Mouse (Mus musculus): Measurements from ENCODE around the gene Ppard. TPM values are rescaled to one million over a fixed set of nuclear protein-coding genes. Genes with fewer than 3 reads are reported as not detected.

Ppard gene
- polyA plus RNA-seq, 1 experiment from 2014 or later, result 1.7 TPM

DNA sequence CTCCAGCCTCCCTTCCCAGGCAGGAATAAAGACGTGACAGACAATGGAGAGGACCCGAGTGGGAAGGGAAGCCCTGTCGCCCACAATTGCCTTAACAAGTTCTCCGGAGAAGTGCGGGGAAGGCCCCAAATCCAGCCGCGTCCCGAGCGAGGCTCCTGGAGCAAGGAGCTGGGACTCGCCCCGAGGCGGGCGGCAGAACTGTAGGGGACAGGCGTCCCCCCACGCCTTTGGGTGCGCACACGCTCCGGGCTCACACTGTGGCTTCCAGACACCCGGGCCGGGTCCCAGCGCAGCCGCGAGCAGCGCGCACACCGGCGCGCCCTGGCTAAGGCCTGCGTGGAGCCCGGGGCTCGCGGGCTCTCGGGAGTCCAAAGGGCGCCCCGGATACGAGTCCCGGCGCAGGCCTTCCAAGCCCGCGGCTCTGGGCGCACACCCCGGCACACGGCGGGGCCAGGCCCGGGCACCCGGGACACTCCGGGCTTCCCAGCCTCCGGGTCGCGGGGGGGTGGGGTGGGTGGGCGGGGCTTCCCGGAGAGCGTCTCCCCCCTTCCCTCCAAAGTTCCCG lies 117.5 kb downstream of the Ppard start:
- Histone ChIP-seq H3K36me3 (ENCODE audit: control insufficient read depth, insufficient read depth, low read length) (no peaks in the 10 kb centered on the region), H3K4me1 (ENCODE audit: control insufficient read depth, insufficient read depth, low read length) (peaks cover 27% of the 10 kb centered on the region), H3K27ac (ENCODE audit: low read depth, low read length) (no peak overlapping the region; the same call in 1 of the 2 replicates), H3K27me3 (ENCODE audit: control insufficient read depth, insufficient read depth, low read length) (peaks cover 17% of the 10 kb centered on the region), H3K4me3 (ENCODE audit: low read depth, low read length) (peak overlapping the region; percentile 70), H3K9ac (ENCODE audit: low read length) (peak overlapping the region; percentile 79), H3K4me2 (peak overlapping the region; percentile 91), H3K9me3 (ENCODE audit: control insufficient read depth, low read length) (no peaks in the 10 kb centered on the region)
- DNase-seq (ENCODE audit: low spot score, missing footprints), result peak; percentile 95
- under 1% methylated on average over 53 of the region's 54 CpGs for WGBS
- peak; percentile 0 for ATAC-seq (ENCODE audit: low FRiP score)

GRCm38 (mm10) chr17:28350466-28351352 lies 118.2 kb downstream of the Ppard start, which contains the start of gene Tead3:
TSS of gene Tead3 (minus strand) at chr17:28350817.
- DNase-seq (ENCODE audit: low spot score, missing footprints) (peak; percentile 98), ATAC-seq (ENCODE audit: low FRiP score) (peak; percentile 85)
- Histone ChIP-seq H3K9ac (ENCODE audit: low read length) (peak within 1 kb of the TSS; percentile 79), H3K4me1 (ENCODE audit: control insufficient read depth, insufficient read depth, low read length) (peaks cover 23% of the 10 kb centered on the region), H3K36me3 (ENCODE audit: control insufficient read depth, insufficient read depth, low read length) (no peaks in the 10 kb centered on the region), H3K9me3 (ENCODE audit: control insufficient read depth, low read length) (no peaks in the 10 kb centered on the region), H3K27me3 (ENCODE audit: control insufficient read depth, insufficient read depth, low read length) (peaks cover 14% of the 10 kb centered on the region), H3K27ac (ENCODE audit: low read depth, low read length) (no peak within 1 kb of the TSS; the same call in 1 of the 2 replicates), H3K4me3 (ENCODE audit: low read depth, low read length) (peak within 1 kb of the TSS; percentile 70), H3K4me2 (peak within 1 kb of the TSS; percentile 91)
- under 1% methylated on average over 51 of the region's 73 CpGs for WGBS

Other genes with a start within 250 kb of the Ppard start
- gene Tcp11, start 152.1 kb upstream of the Ppard start, polyA plus RNA-seq (2014; fragmentation: Nextera tagmentation; extraction: Ambion mirVana), result 0.70 and 1.0 TPM in 2 replicates
- 10.1 and 10.2 TPM in 2 replicates for gene Scube3, start 90.6 kb upstream of the Ppard start, polyA plus RNA-seq (2014; fragmentation: Nextera tagmentation; extraction: Ambion mirVana)
- 24.6 and 30.2 TPM in 2 replicates for gene Zfp523, start 55.6 kb upstream of the Ppard start, polyA plus RNA-seq (2014; fragmentation: Nextera tagmentation; extraction: Ambion mirVana)
- 1.7 and 1.8 TPM in 2 replicates for gene Def6, start 24.9 kb upstream of the Ppard start, polyA plus RNA-seq (2014; fragmentation: Nextera tagmentation; extraction: Ambion mirVana)
- gene Fance, start 80.8 kb downstream of the Ppard start, polyA plus RNA-seq (2014; fragmentation: Nextera tagmentation; extraction: Ambion mirVana), result 18.5 and 19.5 TPM in 2 replicates
- 465 and 471 TPM in 2 replicates for gene Rpl10a, start 95.8 kb downstream of the Ppard start, polyA plus RNA-seq (2014; fragmentation: Nextera tagmentation; extraction: Ambion mirVana)
- 3.5 and 3.7 TPM in 2 replicates for gene Tead3, start 118.1 kb downstream of the Ppard start, polyA plus RNA-seq (2014; fragmentation: Nextera tagmentation; extraction: Ambion mirVana)
- 4.6 and 4.9 TPM in 2 replicates for gene Tulp1, start 132.5 kb downstream of the Ppard start, polyA plus RNA-seq (2014; fragmentation: Nextera tagmentation; extraction: Ambion mirVana)